ENCODE assay signal across 22 mouse cellular contexts in genomic region chr14:62329631-62330030, GRCm38 (mm10). TPM values are rescaled to one million over a fixed set of nuclear protein-coding genes. Genes with fewer than 3 reads are reported as not detected.
"Had no signal": no experiment of that assay in that cellular context is flagged by ENCODE, and none has a peak within 500 bp of the region (broad histone marks: within the 10 kb centered on the region; RNA-seq: fewer than 3 reads in every experiment).

No protein-coding gene starts in this region.

- ATAC-seq: hindbrain, embryonic 16.5 days; intestine, embryonic 15.5 days; lung, postnatal 0 days; midbrain, embryonic 15.5 days had no signal

- H3K36me3 ChIP-seq: intestine, embryonic 15.5 days; limb, embryonic 10.5 days; limb, embryonic 13.5 days; liver, embryonic 15.5 days; midbrain, embryonic 10.5 days; midbrain, embryonic 15.5 days; neural tube, embryonic 13.5 days; stomach, embryonic 15.5 days had no signal

- H3K4me3 ChIP-seq: intestine, embryonic 15.5 days; layer of hippocampus, adult 2 months; limb, embryonic 10.5 days; limb, embryonic 13.5 days; liver, embryonic 15.5 days; megakaryocyte, embryonic 14.5 days; midbrain, embryonic 10.5 days; midbrain, embryonic 15.5 days; myocyte; neural tube, embryonic 13.5 days; stomach, embryonic 15.5 days had no signal

- H3K9me3 ChIP-seq: intestine, embryonic 15.5 days; limb, embryonic 10.5 days; limb, embryonic 13.5 days; liver, embryonic 15.5 days; midbrain, embryonic 10.5 days; midbrain, embryonic 15.5 days; neural tube, embryonic 13.5 days; stomach, embryonic 15.5 days had no signal

- H3K4me2 ChIP-seq: intestine, embryonic 15.5 days; limb, embryonic 13.5 days; liver, embryonic 15.5 days; lung, embryonic 14.5 days; midbrain, embryonic 15.5 days; neural tube, embryonic 13.5 days; stomach, embryonic 15.5 days had no signal

- H3K27ac ChIP-seq: intestine, embryonic 15.5 days; layer of hippocampus, adult 2 months; limb, embryonic 10.5 days; limb, embryonic 13.5 days; liver, embryonic 15.5 days; midbrain, embryonic 10.5 days; midbrain, embryonic 15.5 days; neural tube, embryonic 13.5 days; stomach, embryonic 15.5 days had no signal

- DNase-seq: kidney, adult 11 months; kidney, postnatal 14 days; layer of hippocampus, adult 9-11 months; lung, embryonic 14.5 days; retina, postnatal 1 day; right cerebral cortex, postnatal 25 days; spleen, adult 18-20 months; thymus, postnatal 25 days had no signal

- H3K27me3 ChIP-seq: intestine, embryonic 15.5 days; limb, embryonic 13.5 days; liver, embryonic 15.5 days; megakaryocyte, embryonic 14.5 days; midbrain, embryonic 15.5 days; neural tube, embryonic 13.5 days; stomach, embryonic 15.5 days had no signal

- H3K9ac ChIP-seq: intestine, embryonic 15.5 days; limb, embryonic 13.5 days; liver, embryonic 15.5 days; lung, embryonic 14.5 days; midbrain, embryonic 15.5 days; neural tube, embryonic 13.5 days; stomach, embryonic 15.5 days had no signal

RNA-seq across cellular contexts. Expression of gene Dleu7, which starts 36.8 kb away (rescaled TPM):
- total RNA-seq: neutrophil, adult 5-6 weeks had no signal
